ENCODE assay signal across 32 mouse cellular contexts in genomic region chr5:31902144-31902543, GRCm38 (mm10).
"Had no signal": no experiment of that assay in that cellular context is flagged by ENCODE, and none has a peak within 500 bp of the region (broad histone marks: within the 10 kb centered on the region; RNA-seq: fewer than 3 reads in every experiment).

No protein-coding gene starts in this region.

- H3K27me3 ChIP-seq: limb, embryonic 12.5 days; limb, embryonic 13.5 days; limb, embryonic 15.5 days; liver, embryonic 12.5 days; liver, embryonic 13.5 days; liver, embryonic 15.5 days; lung, embryonic 15.5 days; megakaryocyte, embryonic 14.5 days; midbrain, embryonic 12.5 days; midbrain, embryonic 13.5 days; midbrain, embryonic 15.5 days; neural tube, embryonic 12.5 days had no signal

- ATAC-seq: liver, embryonic 12.5 days; liver, postnatal 0 days; lung, postnatal 0 days; midbrain, embryonic 13.5 days; midbrain, embryonic 15.5 days; midbrain, embryonic 16.5 days had no signal

- H3K9ac ChIP-seq: limb, embryonic 12.5 days; limb, embryonic 13.5 days; limb, embryonic 15.5 days; liver, embryonic 12.5 days; liver, embryonic 13.5 days; liver, embryonic 14.5 days; liver, embryonic 15.5 days; liver, postnatal 0 days; lung, embryonic 14.5 days; lung, embryonic 15.5 days; midbrain, embryonic 12.5 days; midbrain, embryonic 13.5 days; midbrain, embryonic 15.5 days; neural tube, embryonic 12.5 days had no signal

- H3K4me3 ChIP-seq: limb, embryonic 10.5 days; limb, embryonic 12.5 days; limb, embryonic 13.5 days; limb, embryonic 15.5 days; liver, embryonic 12.5 days; liver, embryonic 13.5 days; liver, embryonic 15.5 days; lung, embryonic 15.5 days; megakaryocyte, embryonic 14.5 days; midbrain, embryonic 10.5 days; midbrain, embryonic 12.5 days; midbrain, embryonic 13.5 days; midbrain, embryonic 15.5 days; myocyte; neural tube, embryonic 12.5 days had no signal

- H3K27ac ChIP-seq: limb, embryonic 10.5 days; limb, embryonic 12.5 days; limb, embryonic 13.5 days; limb, embryonic 15.5 days; liver, embryonic 12.5 days; liver, embryonic 13.5 days; liver, embryonic 14.5 days; liver, embryonic 15.5 days; lung, embryonic 15.5 days; macrophage; midbrain, embryonic 10.5 days; midbrain, embryonic 12.5 days; midbrain, embryonic 13.5 days; midbrain, embryonic 15.5 days; neural tube, embryonic 12.5 days had no signal

- H3K36me3 ChIP-seq: limb, embryonic 10.5 days; limb, embryonic 12.5 days; limb, embryonic 13.5 days; limb, embryonic 15.5 days; liver, embryonic 12.5 days; liver, embryonic 13.5 days; liver, embryonic 15.5 days; lung, embryonic 15.5 days; midbrain, embryonic 10.5 days; midbrain, embryonic 12.5 days; midbrain, embryonic 13.5 days; midbrain, embryonic 15.5 days; neural tube, embryonic 12.5 days had no signal

- DNase-seq: left cerebral cortex, postnatal 4 days; liver; liver, embryonic 13.5 days; liver, postnatal 0 days; lung, adult 18-20 months; lung, adult 2 months; lung, embryonic 14.5 days; lung, postnatal 10 days; lung, postnatal 14 days; lung, postnatal 36 days; lung, postnatal 4 days; midbrain, embryonic 14.5 days had no signal

- H3K9me3 ChIP-seq: limb, embryonic 10.5 days; limb, embryonic 12.5 days; limb, embryonic 13.5 days; limb, embryonic 15.5 days; liver, embryonic 12.5 days; liver, embryonic 13.5 days; liver, embryonic 15.5 days; lung, embryonic 15.5 days; megakaryocyte, embryonic 14.5 days; midbrain, embryonic 10.5 days; midbrain, embryonic 12.5 days; midbrain, embryonic 13.5 days; midbrain, embryonic 15.5 days; neural tube, embryonic 12.5 days had no signal

- H3K4me2 ChIP-seq: limb, embryonic 12.5 days; limb, embryonic 13.5 days; limb, embryonic 15.5 days; liver, embryonic 11.5 days; liver, embryonic 12.5 days; liver, embryonic 13.5 days; liver, embryonic 15.5 days; lung, embryonic 14.5 days; lung, embryonic 15.5 days; midbrain, embryonic 11.5 days; midbrain, embryonic 12.5 days; midbrain, embryonic 13.5 days; midbrain, embryonic 15.5 days; neural tube, embryonic 12.5 days had no signal

- H3K4me1 ChIP-seq: limb, embryonic 10.5 days; liver, embryonic 12.5 days; liver, embryonic 13.5 days; liver, embryonic 15.5 days; midbrain, embryonic 10.5 days; midbrain, embryonic 12.5 days; midbrain, embryonic 13.5 days; midbrain, embryonic 15.5 days; neural tube, embryonic 12.5 days had no signal
